ENCODE assay signal across 24 mouse cellular contexts in genomic region chr9:77989626-77990025, GRCm38 (mm10).
"Had no signal": no experiment of that assay in that cellular context is flagged by ENCODE, and none has a peak within 500 bp of the region (broad histone marks: within the 10 kb centered on the region; RNA-seq: fewer than 3 reads in every experiment).

No protein-coding gene starts in this region.

- H3K9ac ChIP-seq: limb, embryonic 12.5 days; limb, embryonic 15.5 days; liver, embryonic 14.5 days; liver, postnatal 0 days; lung, embryonic 14.5 days; midbrain, embryonic 12.5 days; neural tube, embryonic 13.5 days; stomach, embryonic 15.5 days had no signal

- H3K36me3 ChIP-seq: stomach, embryonic 15.5 days had no signal

- H3K4me1 ChIP-seq: limb, embryonic 12.5 days; midbrain, embryonic 12.5 days; neural tube, embryonic 13.5 days; stomach, embryonic 15.5 days had no signal

- DNase-seq: kidney, adult 11 months; kidney, adult 9 months; kidney, postnatal 10 days; kidney, postnatal 36 days; left cerebral cortex, postnatal 4 days; liver, postnatal 0 days; lung, embryonic 14.5 days; lung, postnatal 10 days; lung, postnatal 4 days; retina, postnatal 1 day; right cerebral cortex, postnatal 25 days; spleen, adult 18-20 months; thymus, adult 2 months; thymus, postnatal 14 days; thymus, postnatal 4 days had no signal

- ATAC-seq: liver, postnatal 0 days; midbrain, embryonic 16.5 days had no signal

- H3K27me3 ChIP-seq: limb, embryonic 12.5 days; limb, embryonic 15.5 days; midbrain, embryonic 12.5 days; neural tube, embryonic 13.5 days; stomach, embryonic 15.5 days had no signal

- H3K9me3 ChIP-seq: limb, embryonic 12.5 days; limb, embryonic 15.5 days; midbrain, embryonic 12.5 days; neural tube, embryonic 13.5 days; stomach, embryonic 15.5 days had no signal

- H3K4me2 ChIP-seq: limb, embryonic 12.5 days; limb, embryonic 15.5 days; liver, embryonic 11.5 days; lung, embryonic 14.5 days; midbrain, embryonic 12.5 days; neural tube, embryonic 13.5 days; stomach, embryonic 15.5 days had no signal

- H3K4me3 ChIP-seq: limb, embryonic 12.5 days; limb, embryonic 15.5 days; midbrain, embryonic 12.5 days; myocyte; neural tube, embryonic 13.5 days; stomach, embryonic 15.5 days had no signal

- H3K27ac ChIP-seq: limb, embryonic 12.5 days; limb, embryonic 15.5 days; liver, embryonic 14.5 days; midbrain, embryonic 12.5 days; neural tube, embryonic 13.5 days; stomach, embryonic 15.5 days had no signal
